Mouse (Mus musculus): ENCODE data around the gene C130074G19Rik.
A peak's percentile ranks its signal among the peaks of the same experiment; 100 is the strongest.

Gene C130074G19Rik

GRCm38 (mm10) chr1:184844326-184845066 is 38.5 kb downstream of the C130074G19Rik start:
- DNase-seq (ENCODE audit: low spot score): peak; percentile 58

- no peak for DNase-seq (ENCODE audit: low spot score)
Measured at GRCm38 (mm10) chr1:184837649-184838048, 45.4 kb downstream of the C130074G19Rik start.

GRCm38 (mm10) chr1:184836350-184836749 is 46.7 kb downstream of the C130074G19Rik start:
- no peak for DNase-seq (ENCODE audit: low spot score)

GRCm38 (mm10) chr1:184833499-184833898 is 49.5 kb downstream of the C130074G19Rik start:
- no peak for DNase-seq (ENCODE audit: low spot score)

- DNase-seq (ENCODE audit: low spot score): no peak
Measured at GRCm38 (mm10) chr1:184832211-184832610, 50.8 kb downstream of the C130074G19Rik start.

- DNase-seq (ENCODE audit: low spot score): no peak
Measured at GRCm38 (mm10) chr1:184829897-184830296, 53.1 kb downstream of the C130074G19Rik start.

GRCm38 (mm10) chr1:184827175-184827701 is 55.8 kb downstream of the C130074G19Rik start:
- DNase-seq (ENCODE audit: low spot score): no peak

GRCm38 (mm10) chr1:184825093-184825492 is 57.9 kb downstream of the C130074G19Rik start:
- peak; percentile 29 for DNase-seq (ENCODE audit: low spot score)

GRCm38 (mm10) chr1:184824439-184824851 is 58.6 kb downstream of the C130074G19Rik start:
- DNase-seq (ENCODE audit: low spot score): peak; percentile 92

GRCm38 (mm10) chr1:184822678-184823077 is 60.3 kb downstream of the C130074G19Rik start:
- DNase-seq (ENCODE audit: low spot score): no peak

Data from lung, postnatal 25 days (tissue).